Mouse (Mus musculus) cerebellum, adult (tissue): ENCODE data around the gene Hdac9.
"Not testable (repeated sequence)": the region's sequence is repeated elsewhere in the genome, so short reads cannot be mapped to it uniquely, and the experiment has no call there.

Experiments used
- ATAC-seq: cut with Nextera tagmentation; 2 replicates; pipeline ENCODE4 v1.9.2; 2017; ENCODE audit warnings: mild to moderate bottlenecking, moderate library complexity, mixed read lengths; ENCODE audit not compliant: insufficient number of reproducible peaks, low FRiP score, low TSS enrichment

Hdac9 gene

DNA sequence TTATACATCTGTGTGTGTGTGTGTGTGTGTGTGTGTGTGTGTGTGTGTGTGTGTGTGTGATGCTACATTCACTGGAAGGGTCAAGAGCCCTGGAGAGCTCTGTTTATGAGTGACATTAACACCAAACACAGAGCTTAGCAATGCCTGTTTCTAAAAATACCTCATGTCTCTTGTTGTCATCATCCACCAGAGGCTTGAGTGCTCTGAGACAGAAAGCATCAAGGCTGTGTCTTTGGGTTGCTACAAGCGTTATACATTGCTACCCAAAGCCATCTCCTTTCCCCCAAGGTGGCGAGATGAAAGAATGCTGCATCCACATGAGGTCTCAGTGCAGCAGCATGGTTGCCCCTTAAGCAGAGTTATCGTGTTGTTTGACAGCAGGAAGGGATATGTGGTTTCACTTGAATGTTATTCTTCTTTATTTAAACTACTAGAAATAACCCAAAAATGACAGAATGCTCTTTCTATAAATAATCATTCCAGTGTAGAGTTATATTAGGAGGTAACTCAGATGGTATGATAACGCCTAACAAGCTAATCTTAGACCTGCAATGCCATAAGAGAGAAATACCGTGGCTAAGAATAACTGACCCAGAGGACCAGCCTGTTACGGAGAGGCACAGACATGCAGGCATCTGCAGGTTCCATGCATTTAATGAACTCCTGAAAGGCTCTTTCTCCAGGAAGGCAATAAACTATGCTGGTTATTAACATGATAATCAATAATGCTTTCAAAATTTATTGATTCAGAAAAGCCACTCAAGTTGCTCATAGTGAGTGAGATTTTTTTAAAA, 399.9 kb downstream of the Hdac9 start:
- ATAC-seq, result no peak

DNA sequence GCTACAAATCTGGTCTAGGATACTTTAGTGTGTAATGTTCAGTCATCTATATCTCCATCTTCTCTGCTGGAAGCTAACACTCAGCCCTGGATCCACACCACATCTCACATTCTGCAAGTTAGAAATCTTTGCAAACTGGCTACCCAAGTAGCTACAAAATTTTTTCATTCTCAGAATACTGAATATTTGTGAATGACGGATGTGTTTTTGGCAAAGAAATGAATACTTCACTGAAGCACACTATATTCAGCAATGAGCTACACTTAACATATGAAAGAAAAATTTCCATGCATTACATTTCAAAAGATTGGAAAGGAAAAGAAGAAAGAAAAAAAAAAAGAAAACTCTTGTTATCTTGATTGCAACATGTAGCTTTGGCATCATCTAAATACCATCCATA, 410.6 kb downstream of the Hdac9 start:
- ATAC-seq, result no peak

DNA sequence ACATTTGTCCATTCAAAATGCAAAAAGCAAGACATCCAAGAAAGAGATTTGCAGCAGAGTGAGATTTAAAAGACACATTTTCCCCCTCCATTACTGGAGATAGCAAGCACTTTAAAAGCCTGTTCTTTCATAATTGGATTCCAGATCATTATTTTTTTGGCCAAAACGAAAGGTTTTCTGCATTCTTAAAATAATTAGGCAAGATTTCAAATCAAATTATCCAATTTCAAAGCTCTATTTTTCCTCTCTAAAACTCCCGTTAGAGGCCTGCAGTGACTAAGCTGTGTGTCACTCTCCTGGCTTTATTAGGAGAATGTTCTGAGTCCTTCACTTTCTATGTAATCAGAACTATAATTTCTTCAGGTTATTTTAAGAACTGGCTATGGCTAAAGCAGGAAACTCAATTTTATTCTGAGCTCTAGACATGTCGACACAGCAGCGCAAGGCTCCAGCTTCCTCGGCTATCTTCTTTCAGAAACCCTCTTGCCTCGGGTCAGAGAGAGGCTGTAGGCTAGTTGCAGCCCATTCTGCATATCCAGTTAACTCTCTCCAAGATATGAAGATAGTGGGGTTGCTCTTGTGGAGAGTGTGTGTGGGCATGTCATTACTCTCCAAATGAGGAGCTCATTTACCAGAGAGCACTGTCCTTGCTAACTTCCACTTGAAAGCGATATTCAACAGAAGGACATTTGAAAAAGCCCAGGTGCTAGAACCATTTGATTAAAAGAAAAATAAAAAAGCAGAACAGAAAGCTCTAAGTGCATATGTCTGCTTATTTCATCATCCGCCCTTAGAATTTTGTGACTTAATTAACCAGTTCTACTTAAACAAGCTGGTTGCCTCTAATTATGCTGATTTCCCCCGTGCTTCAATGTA, 417.9 kb downstream of the Hdac9 start:
- no peak for ATAC-seq

DNA sequence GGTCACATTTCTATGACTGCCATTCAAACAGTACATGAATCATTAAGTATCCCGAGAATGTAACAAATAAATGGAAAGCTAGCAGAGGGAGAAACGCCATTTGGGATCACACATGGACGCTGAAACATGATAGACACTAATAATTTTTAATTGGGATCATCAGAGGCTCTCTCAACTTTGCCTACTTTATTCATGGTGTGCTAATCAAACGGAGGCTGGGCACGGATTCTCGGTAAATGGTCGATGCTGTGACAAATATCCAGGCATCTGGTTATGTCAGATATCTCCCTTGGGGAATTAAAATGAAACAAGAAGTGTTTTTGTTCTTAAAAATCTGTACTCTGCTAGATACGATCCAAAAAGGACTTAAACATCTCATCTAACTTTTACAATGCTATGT, 418.6 kb downstream of the Hdac9 start:
- no peak for ATAC-seq

DNA sequence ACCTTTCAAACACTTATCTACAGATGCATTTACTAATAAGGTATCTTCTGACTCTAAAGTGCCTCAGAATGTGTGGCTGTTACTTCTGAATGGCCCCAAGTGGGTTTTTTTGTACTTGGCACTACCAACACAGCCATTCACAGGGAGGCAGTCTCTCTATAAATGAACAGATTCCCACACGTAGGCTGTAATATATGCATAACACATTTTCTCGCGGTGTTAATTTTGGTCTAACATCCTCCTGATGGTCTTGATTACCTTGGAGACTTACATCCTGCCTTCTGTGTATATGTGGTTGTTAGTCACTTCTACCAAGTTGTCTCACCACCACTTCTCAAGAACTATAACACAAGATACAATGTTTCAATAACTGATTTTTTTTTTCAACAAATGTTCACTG, 419.2 kb downstream of the Hdac9 start:
- ATAC-seq, result no peak

DNA sequence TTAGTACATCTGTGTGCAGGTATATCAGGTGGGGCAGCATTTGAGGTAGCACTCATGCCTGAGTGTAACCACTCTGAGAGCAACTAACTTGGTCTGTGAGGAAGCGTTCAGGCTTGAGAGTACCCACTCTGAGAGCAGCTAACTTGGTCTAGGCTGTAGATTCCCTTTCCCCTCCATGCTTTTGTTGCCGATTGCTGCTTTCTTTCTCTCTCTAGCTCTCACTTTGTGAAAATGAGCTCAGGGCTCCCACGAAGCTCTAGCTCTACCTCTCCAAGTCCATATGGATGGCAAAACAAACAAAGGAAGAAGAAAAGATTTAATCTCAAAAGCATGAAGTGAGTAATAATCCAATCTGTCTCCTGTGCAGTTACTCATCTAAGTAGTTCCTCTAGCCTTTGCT, 421.0 kb downstream of the Hdac9 start:
- no peak for ATAC-seq

DNA sequence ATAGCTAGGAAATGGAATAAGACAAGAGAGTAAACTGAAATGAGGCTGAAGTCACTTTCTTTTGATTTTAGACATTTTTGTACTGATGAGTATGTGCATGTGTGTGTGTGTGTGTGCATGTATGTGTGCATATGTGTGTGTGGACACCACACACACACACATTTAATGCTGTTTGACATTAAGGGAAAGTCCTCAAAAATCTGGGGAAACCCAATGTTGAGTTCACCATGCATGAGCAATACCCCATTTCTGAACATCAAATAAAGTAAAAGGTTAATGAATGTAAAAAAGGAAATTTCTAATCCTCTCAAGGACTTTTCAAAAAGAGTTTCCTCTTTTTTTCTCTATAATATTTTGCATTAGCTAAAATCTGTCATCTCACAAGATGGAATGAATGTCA, 427.3 kb downstream of the Hdac9 start:
- ATAC-seq, result no peak

DNA sequence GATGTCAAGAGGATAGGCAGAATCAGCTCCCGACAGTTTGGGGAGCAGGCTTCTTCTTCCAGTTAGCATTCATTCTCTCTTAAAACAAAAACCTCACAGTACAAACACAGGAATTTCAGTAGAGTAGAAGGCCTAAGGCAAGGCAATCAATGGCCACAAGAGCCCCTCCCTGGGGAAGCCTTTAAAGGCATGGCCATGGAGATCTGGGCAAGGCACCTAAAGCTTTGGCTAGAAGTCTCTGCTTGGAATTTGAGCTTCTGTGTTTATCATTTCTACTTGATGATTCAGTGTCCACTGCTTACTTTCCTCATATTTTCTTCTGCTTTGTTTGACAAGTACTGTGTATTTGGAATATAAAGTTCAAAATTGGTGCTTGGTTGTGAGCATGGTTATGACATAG, 429.2 kb downstream of the Hdac9 start:
- no peak for ATAC-seq

DNA sequence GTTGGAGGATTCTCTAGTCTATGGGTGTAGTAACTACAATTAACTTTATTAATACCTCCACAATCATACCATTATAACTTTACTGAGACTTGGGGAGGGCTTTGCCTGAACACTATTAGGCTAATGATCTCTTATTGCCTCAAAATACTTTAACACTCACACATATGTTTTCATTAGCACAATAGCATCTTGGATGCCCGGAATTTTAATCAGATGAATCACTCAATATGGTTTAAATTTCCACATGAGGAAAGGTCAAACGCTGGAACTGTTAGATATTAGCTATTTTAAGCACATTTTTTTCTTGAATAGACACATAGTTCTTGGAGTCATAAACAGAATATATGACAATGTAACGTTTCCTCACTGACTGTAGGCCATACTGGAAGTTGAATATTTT, 429.9 kb downstream of the Hdac9 start:
- ATAC-seq, result no peak

DNA sequence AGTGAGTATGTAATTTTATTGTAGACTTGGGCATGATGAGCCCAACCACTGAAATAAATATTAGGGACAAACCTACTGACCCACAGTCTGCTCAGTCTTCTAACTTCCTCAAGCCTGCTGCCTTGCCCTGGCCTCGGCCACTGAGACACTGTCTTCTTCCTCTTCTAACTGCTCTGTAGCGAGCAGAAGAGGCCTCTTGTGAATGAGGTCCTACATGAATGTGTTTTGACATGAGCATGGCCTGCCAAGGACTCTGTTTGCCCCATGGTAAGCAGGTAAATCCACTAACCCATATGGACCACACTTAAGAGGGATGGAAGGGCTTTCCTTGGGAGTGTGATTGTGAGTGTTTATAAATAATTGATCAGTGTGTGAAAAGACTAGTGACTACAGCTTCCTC, 430.9 kb downstream of the Hdac9 start:
- no peak for ATAC-seq

DNA sequence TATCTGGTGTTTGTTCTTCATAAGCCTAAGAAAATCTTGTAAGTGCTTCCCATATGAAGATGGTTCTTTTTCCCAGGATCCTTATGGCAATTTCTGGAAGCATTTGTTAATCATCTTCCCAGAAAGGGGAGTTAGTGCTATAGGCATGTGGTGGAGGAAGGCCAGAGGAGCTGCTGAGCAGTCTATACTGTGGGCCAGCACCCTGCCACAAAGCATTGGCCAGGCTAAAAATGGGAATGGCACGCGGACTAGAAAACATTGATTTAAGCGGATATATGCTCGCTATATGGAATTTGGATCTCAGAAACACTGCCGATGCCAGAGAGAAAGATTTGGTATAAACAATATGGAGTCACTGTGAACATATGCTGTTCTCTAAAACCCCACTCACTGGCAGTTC, 435.2 kb downstream of the Hdac9 start:
- ATAC-seq, result no peak

DNA sequence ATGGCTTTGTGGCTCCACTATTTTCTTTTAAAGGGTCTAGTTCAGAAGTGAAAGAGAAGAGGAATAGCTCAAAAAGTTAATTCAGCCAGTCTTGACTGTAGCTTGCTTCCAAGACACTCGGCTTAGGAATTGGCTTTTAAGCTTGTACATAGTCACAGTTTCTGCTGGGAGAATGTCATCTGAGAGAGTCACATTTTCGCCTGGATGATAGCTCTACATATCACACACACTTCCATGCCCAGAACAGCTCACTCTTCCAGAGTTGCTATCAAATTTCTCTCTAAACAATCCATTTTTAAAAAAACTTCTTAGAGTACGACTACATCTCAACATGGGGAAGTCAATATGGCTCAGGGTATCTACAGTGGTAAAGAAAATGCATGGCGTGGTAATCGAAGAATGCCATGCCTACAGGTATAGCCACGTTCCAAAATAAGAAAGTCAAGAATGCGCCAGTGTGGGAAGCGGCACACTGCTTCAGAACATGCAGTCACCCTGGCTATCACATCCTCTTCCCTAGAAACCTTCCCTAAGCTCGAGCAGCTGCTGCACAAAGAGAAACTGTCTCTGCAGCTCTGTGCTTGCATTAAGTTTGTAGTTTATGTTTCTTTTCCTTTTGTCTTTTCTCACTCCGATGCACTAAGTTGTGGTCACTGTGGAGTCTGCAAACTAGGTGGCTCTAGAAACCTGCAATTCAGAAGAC, 443.8 kb downstream of the Hdac9 start:
- no peak for ATAC-seq

DNA sequence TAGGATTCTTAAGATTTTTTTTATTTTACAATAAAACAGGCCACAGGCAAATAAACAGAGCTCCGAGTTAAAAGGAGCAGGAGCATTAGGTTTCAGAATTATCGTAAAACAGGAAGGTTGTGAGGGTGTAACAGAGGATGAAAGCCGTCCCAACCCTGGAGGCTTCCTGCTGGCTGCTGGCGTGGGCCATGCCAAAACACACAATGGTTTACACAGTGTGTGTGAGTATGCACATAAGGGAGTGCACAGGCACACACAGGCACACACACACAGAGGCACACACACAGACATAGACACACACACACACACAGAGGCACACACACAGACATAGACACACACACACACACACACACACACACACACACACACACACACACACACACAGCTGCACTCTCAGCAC, 444.4 kb downstream of the Hdac9 start:
- no peak for ATAC-seq

DNA sequence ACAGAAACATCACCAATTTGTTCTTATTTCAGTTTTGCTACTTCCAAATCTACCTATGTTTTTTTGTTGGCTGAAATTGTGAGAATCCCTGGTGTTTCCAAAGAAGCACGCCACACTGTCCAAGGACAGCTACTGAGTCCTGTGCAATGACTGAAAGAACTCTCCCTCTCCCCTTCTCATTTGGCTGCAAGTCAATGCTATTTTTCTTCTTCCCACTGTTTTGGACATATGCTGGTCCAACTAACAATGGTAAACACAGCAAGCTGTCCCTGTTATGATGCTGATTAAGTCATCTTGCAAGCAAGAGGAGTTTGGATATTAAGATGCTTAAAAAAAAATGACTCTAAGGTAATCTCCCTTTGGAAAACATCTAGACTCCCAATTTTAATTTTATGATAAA, 455.2 kb downstream of the Hdac9 start:
- peak; percentile 91 for ATAC-seq

DNA sequence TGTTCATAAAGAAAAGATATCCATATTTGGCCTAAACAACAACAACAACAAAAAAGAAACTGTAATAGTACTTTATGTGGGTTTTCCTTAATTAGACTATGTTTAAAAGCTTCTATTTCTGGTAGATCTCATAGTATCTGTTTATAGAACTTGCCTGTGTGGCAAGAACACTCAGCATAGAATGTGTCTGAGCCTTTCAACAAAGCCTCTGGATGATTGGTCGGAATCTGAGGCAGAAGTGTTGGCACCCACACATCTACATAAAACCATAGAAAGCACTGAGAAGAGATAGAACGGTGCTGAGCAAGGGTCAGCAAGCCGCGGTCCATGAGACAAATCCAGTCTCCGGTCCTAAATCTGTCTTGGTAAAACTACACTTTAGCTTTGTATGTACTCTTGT, 464.3 kb downstream of the Hdac9 start:
- no peak for ATAC-seq

DNA sequence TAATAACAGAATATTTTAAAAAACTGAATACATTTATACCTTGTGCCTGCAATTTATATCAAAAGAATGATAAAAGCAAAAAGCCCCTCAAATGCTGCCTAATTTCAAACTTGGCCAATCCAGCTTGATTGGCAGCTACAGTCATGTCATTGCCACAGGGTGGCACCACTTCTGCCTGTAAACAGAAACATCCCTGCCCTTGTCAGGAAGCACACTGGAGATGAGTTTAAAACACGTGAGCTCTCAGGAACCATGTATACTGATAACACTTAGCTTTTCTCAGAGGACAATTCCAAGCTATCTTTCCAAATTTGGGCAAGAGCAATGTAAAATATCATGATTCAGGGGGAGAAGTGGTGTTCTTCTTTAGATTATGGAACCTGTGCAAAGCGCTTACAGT, 465.7 kb downstream of the Hdac9 start:
- 0 out of 2 replicates have a peak, but pooled peaks have one; percentile 27 for ATAC-seq

DNA sequence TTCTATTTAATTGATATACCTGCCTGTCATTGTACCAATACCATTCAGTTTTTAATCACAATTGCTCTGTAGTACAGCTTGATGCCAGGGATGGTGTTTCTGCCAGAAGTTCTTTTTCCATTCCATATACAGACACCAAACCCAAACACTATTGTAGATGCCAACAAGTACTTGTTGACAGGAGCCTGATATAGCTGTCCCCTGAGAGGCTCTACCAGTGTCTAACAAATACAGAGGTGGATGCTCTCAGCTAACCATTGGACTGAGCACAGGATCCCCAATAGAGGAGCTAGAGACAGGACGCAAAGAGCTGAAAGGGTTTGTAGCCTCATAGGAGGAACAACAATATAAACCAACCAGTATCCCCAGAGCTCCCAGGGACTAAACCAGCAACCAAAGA, 472.2 kb downstream of the Hdac9 start:
- ATAC-seq, result not testable (repeated sequence)

DNA sequence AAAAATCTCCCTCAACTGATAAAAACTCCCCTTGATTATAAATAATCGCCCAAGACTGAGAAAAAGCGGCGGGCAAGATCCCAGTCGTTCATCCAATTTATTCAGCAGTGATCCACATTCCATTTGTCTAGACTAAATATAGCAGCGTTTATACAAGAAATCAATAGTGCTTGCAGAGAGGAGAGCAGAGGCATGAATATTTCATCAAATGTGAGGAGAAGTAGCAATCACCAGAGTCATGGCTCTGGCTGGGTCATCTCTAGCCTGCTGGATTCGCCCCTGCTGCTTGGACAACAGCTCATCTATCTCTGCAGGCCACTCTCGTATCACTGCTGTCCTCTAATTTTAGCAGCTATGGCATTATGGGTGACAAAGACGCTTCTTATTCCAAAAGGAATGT, 476.0 kb downstream of the Hdac9 start:
- peak; percentile 45; the same call in 1 of the 2 replicates for ATAC-seq

DNA sequence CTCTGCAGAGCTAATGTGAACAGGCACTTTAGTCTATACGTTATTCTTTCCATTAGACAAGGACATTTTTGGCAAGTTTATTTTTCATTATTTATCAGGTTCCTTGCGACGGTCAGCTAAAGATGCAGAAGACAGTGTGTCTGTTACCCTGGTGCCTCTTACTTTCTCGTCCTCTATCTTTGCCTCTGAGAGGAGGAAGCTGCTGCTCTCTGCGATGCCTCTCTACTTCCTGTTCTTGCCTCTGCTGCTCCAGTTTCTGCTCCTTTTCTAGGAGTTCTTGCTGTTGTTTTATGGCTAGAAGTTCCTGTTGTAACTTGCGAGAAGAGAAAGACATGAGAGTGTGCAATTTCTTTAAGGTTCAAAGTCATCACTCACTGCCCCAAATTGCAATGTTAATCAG, 484.0 kb downstream of the Hdac9 start:
- ATAC-seq, result no peak

DNA sequence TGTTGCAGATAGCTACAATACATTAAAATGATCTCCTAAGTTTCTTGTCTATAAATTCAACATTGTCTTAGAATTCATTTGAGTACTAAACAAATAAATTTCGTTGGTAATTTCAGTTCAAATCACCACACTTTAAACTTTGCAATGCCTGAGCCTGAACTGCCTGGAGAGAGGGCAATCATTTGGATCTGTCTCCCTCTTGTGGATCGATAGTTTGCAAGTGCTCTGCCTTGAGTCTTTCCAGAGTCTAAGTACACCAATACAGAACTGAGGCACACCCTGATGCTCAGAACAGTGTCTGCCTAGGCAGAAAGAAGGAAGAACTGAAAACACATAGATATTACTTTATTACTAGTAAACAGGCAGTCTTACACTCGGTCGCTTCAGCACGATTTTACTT, 484.4 kb downstream of the Hdac9 start:
- ATAC-seq, result no peak

DNA sequence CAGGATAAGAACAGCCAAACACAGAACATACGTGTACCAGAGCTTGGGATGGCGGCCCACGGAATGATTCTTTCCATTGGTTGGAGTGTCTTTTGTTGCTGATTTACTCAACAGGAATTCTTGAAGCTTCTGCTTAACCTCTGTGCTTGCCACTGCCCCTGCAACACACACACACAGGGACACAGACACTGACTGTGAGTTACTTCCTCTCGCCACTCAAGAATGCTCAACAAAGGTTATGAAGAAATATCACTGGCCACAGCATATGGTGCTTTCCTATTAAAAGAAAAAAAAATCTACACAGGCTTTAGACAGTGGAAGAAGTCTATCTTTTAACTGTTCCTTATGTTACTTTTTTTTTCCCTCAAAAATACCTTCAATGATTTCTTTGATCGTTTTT, 485.1 kb downstream of the Hdac9 start:
- no peak for ATAC-seq
